Mouse (Mus musculus) intestine, postnatal 0 days (tissue): ENCODE measurements around the gene Btg3. TPM values are rescaled to one million over a fixed set of nuclear protein-coding genes. Genes with fewer than 3 reads are reported as not detected.

ENCODE experiments used
- ATAC-seq: fragments of 200-750 bp; cut with Nextera tagmentation; 2 replicates; pipeline ENCODE4 v1.8.0; 2017; ENCODE audit warnings: mild to moderate bottlenecking, moderate TSS enrichment, moderate library complexity
- H3K27ac ChIP-seq: fragments of 300-500 bp; sonication (generic); 2 replicates; pipeline ENCODE4 v1.5.1; 2014; ENCODE audit warnings: mild to moderate bottlenecking, low read depth, low read length, moderate library complexity
- H3K27me3 ChIP-seq: fragments of 300-500 bp; sonication (generic); replicated peaks from 2 replicates; pipeline ENCODE4 v1.6.1; 2014; ENCODE audit warnings: low read length, mixed read lengths; ENCODE audit not compliant: control insufficient read depth, insufficient read depth
- H3K36me3 ChIP-seq: fragments of 300-500 bp; sonication (generic); 2 replicates; pipeline ENCODE4 v1.6.1; 2014; ENCODE audit warnings: mild to moderate bottlenecking, moderate library complexity; ENCODE audit not compliant: control insufficient read depth, insufficient read depth
- H3K4me1 ChIP-seq: fragments of 300-500 bp; sonication (generic); replicated peaks from 2 replicates; pipeline ENCODE4 v1.6.1; 2014; ENCODE audit warnings: antibody characterized with exemption, low read length, mixed read lengths; ENCODE audit not compliant: control insufficient read depth, insufficient read depth
- H3K4me2 ChIP-seq: fragments of 300-500 bp; sonication (generic); replicated peaks from 2 replicates; pipeline ENCODE4 v1.6.1; 2014; ENCODE audit warnings: low read depth, mild to moderate bottlenecking, moderate library complexity
- H3K4me3 ChIP-seq: fragments of 300-500 bp; sonication (generic); 2 replicates; pipeline ENCODE4 v1.5.1; 2014; ENCODE audit warnings: low read depth, low read length
- H3K9ac ChIP-seq: fragments of 300-500 bp; sonication (generic); 2 replicates; pipeline ENCODE4 v1.6.1; 2014; ENCODE audit warnings: mild to moderate bottlenecking, low read depth, low read length
- H3K9me3 ChIP-seq: fragments of 300-500 bp; sonication (generic); 2 replicates; pipeline ENCODE4 v1.6.1; 2016; ENCODE audit warnings: mixed run types; ENCODE audit not compliant: control insufficient read depth
- CTCF ChIP-seq: sonication (generic); IDR thresholded peaks from 2 replicates; pipeline ENCODE4 v1.5.1; 2016; ENCODE audit warnings: low read depth, mild to moderate bottlenecking, control low read depth, antibody characterized with exemption, moderate library complexity
- WGBS: fragments of 180-500 bp; shearing (Covaris S2); extraction: QIAGEN DNeasy Blood & Tissue Kit; methylation state at CpG from one replicate; pipeline ENCODE4 v1.1.7; 2014; 5-methylcytosine and 5-hydroxymethylcytosine counted together
- polyA plus RNA-seq: library from polyadenylated mRNA; unstranded; fragments of >200 nt; fragmentation: Nextera tagmentation; extraction: Ambion mirVana; gene quantifications from 2 replicates; pipeline ENCODE4 v1.2.1, GENCODE M21; 2015

The Btg3 gene
- 25.5 and 26.9 TPM in 2 replicates for polyA plus RNA-seq

GRCm38 (mm10) chr16:78376745-78377570 is at the start of gene Btg3:
Gene Btg3, minus strand, starts transcription at chr16:78377192.
- WGBS: 4% methylated on average over 39 of the region's 57 CpGs
- Histone ChIP-seq H3K36me3 (peaks cover 6% of the 10 kb centered on the region; the same call in 1 of the 2 replicates), H3K9me3 (no peaks in the 10 kb centered on the region), H3K27ac (peak within 1 kb of the TSS; percentile 76), H3K4me3 (peak within 1 kb of the TSS; percentile 92), H3K4me1 (no peaks in the 10 kb centered on the region), H3K27me3 (no peaks in the 10 kb centered on the region), H3K9ac (peak within 1 kb of the TSS; percentile 98), H3K4me2 (peak within 1 kb of the TSS; percentile 88)
- TF ChIP-seq CTCF: peak; percentile 1; the same call in 1 of the 2 replicates
- ATAC-seq: peak; percentile 97

- no peak overlapping the region for H3K4me2 ChIP-seq
- no peak overlapping the region for H3K27ac ChIP-seq
- TF ChIP-seq CTCF: no peak
- H3K4me1 ChIP-seq: no peaks in the 10 kb centered on the region
- H3K27me3 ChIP-seq: no peaks in the 10 kb centered on the region
- no peaks in the 10 kb centered on the region for H3K36me3 ChIP-seq
- WGBS: 54% methylated on average over 10 of the region's 10 CpGs
- no peak overlapping the region for H3K4me3 ChIP-seq
- H3K9ac ChIP-seq: no peak overlapping the region
- 0 out of 2 replicates have a peak, but pooled peaks cover 3% of the 10 kb centered on the region for H3K9me3 ChIP-seq
- ATAC-seq: no peak
Observed at GRCm38 (mm10) chr16:78417733-78418132, 40.7 kb upstream of the Btg3 start.

GRCm38 (mm10) chr16:78416500-78416899 is 39.5 kb upstream of the Btg3 start:
- H3K4me2 ChIP-seq: no peak overlapping the region
- no peaks in the 10 kb centered on the region for H3K4me1 ChIP-seq
- no peak for TF ChIP-seq CTCF
- H3K9me3 ChIP-seq: 0 out of 2 replicates have a peak, but pooled peaks cover 3% of the 10 kb centered on the region
- no peak overlapping the region for H3K27ac ChIP-seq
- no peaks in the 10 kb centered on the region for H3K36me3 ChIP-seq
- 8% methylated on average over 3 of the region's 3 CpGs for WGBS
- no peak for ATAC-seq
- no peak overlapping the region for H3K9ac ChIP-seq
- H3K4me3 ChIP-seq: no peak overlapping the region
- H3K27me3 ChIP-seq: no peaks in the 10 kb centered on the region

GRCm38 (mm10) chr16:78409991-78410390 is 33.0 kb upstream of the Btg3 start:
- Histone ChIP-seq H3K9ac (no peak overlapping the region), H3K36me3 (no peaks in the 10 kb centered on the region), H3K27me3 (no peaks in the 10 kb centered on the region), H3K4me2 (no peak overlapping the region), H3K4me3 (no peak overlapping the region), H3K4me1 (no peaks in the 10 kb centered on the region), H3K9me3 (0 out of 2 replicates have a peak, but pooled peaks cover 3% of the 10 kb centered on the region), H3K27ac (no peak overlapping the region)
- no peak for ATAC-seq
- 86% methylated on average over 10 of the region's 10 CpGs for WGBS
- no peak for TF ChIP-seq CTCF

- WGBS: 88% methylated on average over 6 of the region's 6 CpGs
- no peak overlapping the region for H3K4me3 ChIP-seq
- no peak for ATAC-seq
Observed at GRCm38 (mm10) chr16:78407855-78408254, 30.9 kb upstream of the Btg3 start.

GRCm38 (mm10) chr16:78406657-78407056 is 29.7 kb upstream of the Btg3 start:
- Histone ChIP-seq H3K9me3 (no peaks in the 10 kb centered on the region), H3K27ac (no peak overlapping the region), H3K9ac (no peak overlapping the region), H3K4me2 (no peak overlapping the region), H3K36me3 (no peaks in the 10 kb centered on the region), H3K4me3 (no peak overlapping the region), H3K4me1 (no peaks in the 10 kb centered on the region), H3K27me3 (no peaks in the 10 kb centered on the region)
- TF ChIP-seq CTCF: no peak
- no peak for ATAC-seq
- 67% methylated on average over 2 of the region's 2 CpGs for WGBS

More at GRCm38 (mm10) chr16:78407855-78408254, 30.9 kb upstream of the Btg3 start:
- Histone ChIP-seq H3K27me3 (no peaks in the 10 kb centered on the region), H3K36me3 (no peaks in the 10 kb centered on the region), H3K9me3 (no peaks in the 10 kb centered on the region), H3K4me1 (no peaks in the 10 kb centered on the region), H3K4me2 (no peak overlapping the region), H3K9ac (no peak overlapping the region), H3K27ac (no peak overlapping the region)
- no peak for TF ChIP-seq CTCF
